Mouse (Mus musculus) liver, embryonic 16.5 days (tissue): Measurements from ENCODE around the gene Ccin. TPM values are rescaled to one million over a fixed set of nuclear protein-coding genes. Genes with fewer than 3 reads are reported as not detected.

Experiments
- ATAC-seq: fragments of 200-750 bp; cut with Nextera tagmentation; 2 replicates; pipeline ENCODE4 v1.8.0; 2017; ENCODE audit warnings: low read depth, mild to moderate bottlenecking, moderate number of reproducible peaks, moderate library complexity
- H3K27ac ChIP-seq: fragments of 300-500 bp; sonication (generic); 2 replicates; pipeline ENCODE4 v1.5.1; 2014; ENCODE audit warnings: mild to moderate bottlenecking, low read length
- H3K27me3 ChIP-seq: fragments of 300-500 bp; sonication (generic); 2 replicates; pipeline ENCODE4 v1.6.1; 2014; ENCODE audit warnings: low read depth, low read length, mixed read lengths; ENCODE audit not compliant: control insufficient read depth, insufficient read depth
- H3K36me3 ChIP-seq: fragments of 300-500 bp; sonication (generic); 2 replicates; pipeline ENCODE4 v1.6.1; 2014; ENCODE audit warnings: mild to moderate bottlenecking; ENCODE audit not compliant: control insufficient read depth, insufficient read depth
- H3K4me1 ChIP-seq: fragments of 300-500 bp; sonication (generic); 2 replicates; pipeline ENCODE4 v1.6.1; 2014; ENCODE audit warnings: low read depth, low read length, mixed read lengths; ENCODE audit not compliant: control insufficient read depth
- H3K4me2 ChIP-seq: fragments of 300-500 bp; sonication (generic); 2 replicates; pipeline ENCODE4 v1.6.1; 2014; ENCODE audit warnings: low read depth, low read length, mixed read lengths
- H3K4me3 ChIP-seq: fragments of 300-500 bp; sonication (generic); 2 replicates; pipeline ENCODE4 v1.5.1; 2014; ENCODE audit warnings: low read depth, mild to moderate bottlenecking, low read length
- H3K9ac ChIP-seq: fragments of 300-500 bp; sonication (generic); 2 replicates; pipeline ENCODE4 v1.6.1; 2014; ENCODE audit warnings: low read depth, low read length
- H3K9me3 ChIP-seq: fragments of 300-500 bp; sonication (generic); replicated peaks from 2 replicates; pipeline ENCODE4 v1.6.1; 2016; ENCODE audit warnings: low read length; ENCODE audit not compliant: control insufficient read depth
- WGBS: fragments of 180-500 bp; shearing (Covaris S2); extraction: QIAGEN DNeasy Blood & Tissue Kit; methylation state at CpG from one replicate; pipeline ENCODE4 v1.1.7; 2014; ENCODE audit not compliant: insufficient replicate concordance; 5-methylcytosine and 5-hydroxymethylcytosine counted together
- polyA plus RNA-seq: library from polyadenylated mRNA; unstranded; fragments of >200 nt; fragmentation: Nextera tagmentation; extraction: Ambion mirVana; gene quantifications from 2 replicates; pipeline ENCODE4 v1.2.1, GENCODE M21; 2015

The Ccin gene
- polyA plus RNA-seq, 1 experiment from 2014 or later: not detected

DNA sequence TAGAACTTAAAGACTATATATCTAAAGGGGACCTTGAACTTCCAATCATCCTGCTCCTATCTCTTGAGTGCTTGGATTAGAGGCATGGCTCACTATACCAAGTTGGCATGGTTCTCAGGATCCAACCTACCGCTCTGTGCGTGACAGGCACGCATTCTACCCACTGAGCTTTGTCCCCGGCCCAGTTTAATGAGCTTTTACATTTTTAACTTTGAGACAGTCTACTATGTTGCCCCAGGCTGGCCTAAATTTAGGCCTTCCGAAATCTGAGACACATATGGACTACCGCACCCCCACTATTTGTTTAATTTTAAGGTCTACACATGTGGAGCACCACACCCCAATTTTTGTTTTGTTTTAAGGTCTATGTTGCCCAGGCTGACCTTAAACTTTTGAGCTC lies 2.4 kb upstream of the Ccin start:
- peaks cover 6% of the 10 kb centered on the region; the same call in 1 of the 2 replicates for H3K36me3 ChIP-seq
- H3K27me3 ChIP-seq: no peaks in the 10 kb centered on the region
- no peak overlapping the region for H3K4me2 ChIP-seq
- no peak overlapping the region for H3K4me3 ChIP-seq
- peaks cover 16% of the 10 kb centered on the region for H3K4me1 ChIP-seq
- no peak overlapping the region for H3K9ac ChIP-seq
- no peak overlapping the region for H3K27ac ChIP-seq
- no peaks in the 10 kb centered on the region for H3K9me3 ChIP-seq
- ATAC-seq: no peak
- 85% methylated on average over 6 of the region's 6 CpGs for WGBS

DNA sequence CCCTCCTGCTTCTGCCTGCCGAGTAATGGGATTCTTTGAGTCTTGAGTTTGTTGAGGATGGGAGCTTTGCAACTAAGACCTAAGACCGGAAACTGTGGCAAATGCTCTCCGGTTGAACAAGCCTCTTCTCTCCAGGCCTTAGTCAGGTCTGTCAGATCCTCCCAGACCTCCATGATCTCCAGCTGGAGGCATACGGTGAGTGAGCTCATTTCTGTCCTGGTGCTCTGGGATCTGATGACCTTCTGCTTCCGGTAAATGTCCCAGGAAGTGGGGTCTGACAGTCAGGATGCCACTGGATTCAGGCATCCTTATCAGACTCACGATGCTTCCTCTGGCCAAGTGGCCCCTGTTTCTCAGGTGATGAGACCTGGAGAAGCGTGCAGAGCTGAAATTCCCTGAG lies 2.0 kb upstream of the Ccin start:
- no peaks in the 10 kb centered on the region for H3K9me3 ChIP-seq
- H3K4me1 ChIP-seq: peaks cover 16% of the 10 kb centered on the region
- H3K36me3 ChIP-seq: peaks cover 6% of the 10 kb centered on the region; the same call in 1 of the 2 replicates
- H3K4me2 ChIP-seq: no peak overlapping the region
- WGBS: 65% methylated on average over 7 of the region's 7 CpGs
- H3K27ac ChIP-seq: no peak overlapping the region
- H3K9ac ChIP-seq: no peak overlapping the region
- H3K27me3 ChIP-seq: no peaks in the 10 kb centered on the region
- ATAC-seq: no peak
- H3K4me3 ChIP-seq: no peak overlapping the region

DNA sequence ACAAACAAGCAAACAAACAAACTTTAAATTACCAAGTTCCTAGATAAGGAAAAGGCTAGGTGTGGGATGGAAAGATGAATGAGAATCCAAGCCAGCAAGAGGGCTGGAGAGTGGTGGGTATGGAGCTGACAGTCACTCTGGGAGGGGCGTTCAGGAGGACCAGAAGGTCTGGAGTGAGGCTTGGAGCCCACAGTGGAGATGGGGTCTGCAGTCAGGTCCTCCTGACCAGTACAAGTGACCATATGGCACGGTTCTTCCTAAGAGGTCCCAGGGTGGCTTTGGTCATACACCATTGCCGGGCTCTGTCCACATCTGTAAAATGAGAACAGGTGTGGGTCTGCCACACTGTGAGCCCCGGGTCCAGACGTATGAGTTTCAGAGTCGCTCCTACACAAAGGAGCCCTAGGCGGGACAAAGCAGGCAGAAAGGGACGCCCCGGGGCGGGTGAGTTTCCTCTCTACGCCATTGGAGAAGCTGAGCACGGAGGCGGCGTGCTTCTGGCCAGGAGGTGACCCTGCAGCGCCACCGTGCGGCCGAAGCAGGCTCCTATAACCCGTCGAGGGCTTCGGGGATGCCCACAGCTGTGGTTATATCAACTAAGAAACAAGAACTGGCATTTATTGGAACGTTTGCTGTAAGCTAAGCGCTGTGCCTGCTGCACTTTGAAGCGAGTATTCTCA lies 1.1 kb upstream of the Ccin start:
- H3K36me3 ChIP-seq: peaks cover 5% of the 10 kb centered on the region; the same call in 1 of the 2 replicates
- peak overlapping the region; percentile 45 for H3K4me3 ChIP-seq
- no peaks in the 10 kb centered on the region for H3K9me3 ChIP-seq
- peaks cover 16% of the 10 kb centered on the region for H3K4me1 ChIP-seq
- H3K4me2 ChIP-seq: peak overlapping the region; percentile 80
- peak; percentile 90 for ATAC-seq
- no peaks in the 10 kb centered on the region for H3K27me3 ChIP-seq
- under 1% methylated on average over 24 of the region's 24 CpGs for WGBS
- peak overlapping the region; percentile 70 for H3K9ac ChIP-seq
- H3K27ac ChIP-seq: peak overlapping the region; percentile 46

DNA sequence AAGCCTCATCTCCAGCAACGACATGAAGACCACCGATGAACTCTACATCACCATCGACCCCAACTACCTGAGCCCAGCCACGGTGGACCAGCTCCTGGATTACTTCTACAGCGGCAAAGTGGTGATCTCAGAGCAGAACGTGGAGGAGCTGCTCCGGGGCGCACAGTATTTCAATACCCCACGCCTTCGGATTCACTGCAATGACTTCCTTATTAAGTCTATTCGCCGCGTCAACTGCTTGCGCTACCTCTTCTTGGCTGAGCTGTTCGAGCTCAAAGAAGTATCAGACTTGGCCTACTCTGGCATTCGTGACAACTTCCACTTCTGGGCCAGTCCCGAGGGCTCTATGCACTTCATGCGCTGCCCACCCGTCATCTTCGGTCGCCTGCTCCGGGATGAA lies 473 bp downstream of the Ccin start:
- 81% methylated on average over 22 of the region's 22 CpGs for WGBS
- peaks cover 14% of the 10 kb centered on the region for H3K4me1 ChIP-seq

DNA sequence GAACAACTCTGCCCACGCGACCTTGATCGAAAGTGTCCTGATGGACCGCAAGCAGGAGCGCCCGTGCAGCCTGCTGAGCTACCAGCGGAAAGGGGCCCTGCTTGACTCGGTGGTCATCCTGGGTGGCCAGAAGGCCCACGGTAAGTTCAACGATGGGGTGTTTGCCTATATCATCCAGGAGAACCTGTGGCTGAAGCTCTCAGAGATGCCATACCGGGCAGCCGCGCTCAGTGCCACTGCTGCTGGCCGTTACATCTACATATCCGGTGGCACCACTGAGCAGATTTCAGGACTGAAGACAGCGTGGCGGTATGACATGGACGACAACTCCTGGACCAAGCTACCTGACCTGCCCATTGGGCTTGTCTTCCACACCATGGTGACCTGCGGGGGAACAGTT lies 1.0 kb downstream of the Ccin start:
- ATAC-seq: no peak
- H3K4me1 ChIP-seq: peaks cover 14% of the 10 kb centered on the region
- WGBS: 79% methylated on average over 19 of the region's 19 CpGs
- no peak overlapping the region for H3K9ac ChIP-seq
- H3K27me3 ChIP-seq: no peaks in the 10 kb centered on the region
- no peak overlapping the region for H3K4me3 ChIP-seq
- no peak overlapping the region for H3K27ac ChIP-seq
- H3K9me3 ChIP-seq: no peaks in the 10 kb centered on the region
- H3K36me3 ChIP-seq: no peaks in the 10 kb centered on the region
- H3K4me2 ChIP-seq: no peak overlapping the region

More for the DNA sequence above, 473 bp downstream of the Ccin start:
- Histone ChIP-seq H3K27ac (no peak overlapping the region), H3K27me3 (no peaks in the 10 kb centered on the region), H3K4me3 (no peak overlapping the region), H3K9ac (no peak overlapping the region), H3K9me3 (no peaks in the 10 kb centered on the region), H3K4me2 (no peak overlapping the region), H3K36me3 (no peaks in the 10 kb centered on the region)
- ATAC-seq: no peak

DNA sequence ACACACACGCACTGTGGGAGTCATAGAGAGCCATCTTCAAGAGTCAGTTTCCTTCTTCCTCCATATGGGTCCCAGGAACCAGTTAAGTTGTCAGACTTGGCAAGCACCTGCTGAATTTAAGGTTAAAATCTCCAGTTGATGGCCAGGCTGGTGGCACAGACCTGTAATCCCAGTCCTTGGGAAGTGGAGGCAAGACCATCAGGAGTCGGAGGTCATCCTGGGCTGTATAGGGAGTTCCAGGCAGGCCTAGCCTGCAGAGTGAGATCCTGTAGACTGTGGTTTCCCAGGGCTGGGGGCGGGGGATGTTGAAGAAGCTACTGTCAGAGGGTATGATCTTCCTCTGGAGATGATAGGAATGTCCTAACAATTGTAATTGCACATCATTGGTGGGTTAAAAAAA lies 5.7 kb downstream of the Ccin start:
- Histone ChIP-seq H3K9me3 (no peaks in the 10 kb centered on the region), H3K27me3 (no peaks in the 10 kb centered on the region), H3K4me1 (no peaks in the 10 kb centered on the region), H3K27ac (no peak overlapping the region), H3K4me3 (no peak overlapping the region), H3K4me2 (no peak overlapping the region), H3K36me3 (no peaks in the 10 kb centered on the region), H3K9ac (no peak overlapping the region)
- 71% methylated on average over 3 of the region's 3 CpGs for WGBS
- no peak for ATAC-seq

DNA sequence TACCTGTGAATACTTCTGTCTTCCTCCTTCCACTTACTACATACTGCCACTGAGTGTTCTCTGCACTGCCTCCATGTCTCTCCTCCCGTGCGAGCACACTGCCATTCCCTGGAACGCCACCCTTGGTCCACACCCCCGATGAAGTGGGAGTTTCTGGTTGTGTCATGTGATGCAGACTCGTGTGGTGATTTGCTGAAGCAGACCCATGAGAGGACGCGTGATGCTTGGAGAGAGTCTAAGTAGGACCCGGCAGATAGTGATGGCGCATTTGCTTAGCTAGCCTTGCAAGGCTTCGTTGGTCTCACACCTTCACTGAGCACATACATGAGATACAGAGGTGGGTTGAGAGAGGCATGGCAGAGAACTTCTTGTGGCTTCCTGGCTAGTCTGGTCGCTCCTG lies 9.8 kb downstream of the Ccin start:
- Histone ChIP-seq H3K4me3 (no peak overlapping the region), H3K9me3 (no peaks in the 10 kb centered on the region), H3K36me3 (no peaks in the 10 kb centered on the region), H3K27me3 (no peaks in the 10 kb centered on the region), H3K27ac (no peak overlapping the region), H3K4me1 (no peaks in the 10 kb centered on the region), H3K4me2 (no peak overlapping the region), H3K9ac (no peak overlapping the region)
- ATAC-seq: no peak
- 82% methylated on average over 11 of the region's 11 CpGs for WGBS

DNA sequence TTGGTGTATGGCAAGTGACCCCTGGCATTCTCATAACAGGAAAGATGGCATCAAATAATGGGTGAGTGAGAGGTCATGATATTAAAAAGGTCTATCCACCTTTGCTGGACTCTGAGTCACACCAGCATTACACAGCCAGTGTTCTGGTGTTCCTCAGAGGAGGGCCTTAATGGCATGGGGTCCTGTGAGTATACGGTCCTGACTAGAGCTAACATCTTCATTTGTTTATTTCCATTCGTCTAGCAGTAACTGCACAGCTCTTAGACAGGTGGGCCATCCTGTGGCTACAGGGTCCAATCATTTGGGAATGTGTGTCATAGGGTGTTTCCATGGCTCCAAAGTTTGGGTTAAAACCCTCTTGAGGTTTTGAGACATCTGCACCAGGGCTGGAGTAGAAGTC lies 11.1 kb downstream of the Ccin start:
- Histone ChIP-seq H3K4me2 (no peak overlapping the region), H3K4me3 (no peak overlapping the region), H3K27me3 (no peaks in the 10 kb centered on the region), H3K27ac (no peak overlapping the region), H3K36me3 (no peaks in the 10 kb centered on the region), H3K9ac (no peak overlapping the region), H3K4me1 (no peaks in the 10 kb centered on the region), H3K9me3 (no peaks in the 10 kb centered on the region)
- ATAC-seq: no peak
- WGBS: 60% methylated on average over 2 of the region's 2 CpGs

DNA sequence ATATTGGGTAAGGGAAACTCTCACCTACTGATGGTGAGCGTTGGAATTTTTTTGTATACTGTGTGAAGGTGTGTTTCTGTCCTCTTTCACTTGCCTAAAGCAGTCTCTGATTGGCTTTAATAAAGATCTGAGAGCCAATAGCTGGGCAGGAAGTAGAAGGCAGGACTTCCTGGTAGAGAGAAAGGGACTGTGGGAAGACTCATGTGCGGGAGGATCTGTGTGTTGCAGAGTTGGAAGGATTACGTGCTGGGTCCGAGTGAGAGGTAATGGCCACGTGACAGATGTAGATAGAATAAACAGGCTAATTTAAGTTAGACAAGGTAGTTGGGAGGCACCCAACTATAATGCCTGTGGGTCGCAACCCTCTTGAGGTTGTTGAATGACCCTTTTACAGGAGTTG lies 20.3 kb downstream of the Ccin start:
- peak overlapping the region; percentile 53 for H3K9ac ChIP-seq
- WGBS: 31% methylated on average over 6 of the region's 6 CpGs
- peak; percentile 82 for ATAC-seq
- peak overlapping the region; percentile 80 for H3K4me2 ChIP-seq
- peak overlapping the region; percentile 66 for H3K4me3 ChIP-seq
- no peaks in the 10 kb centered on the region for H3K36me3 ChIP-seq
- no peaks in the 10 kb centered on the region for H3K9me3 ChIP-seq
- H3K27me3 ChIP-seq: no peaks in the 10 kb centered on the region
- peak overlapping the region; percentile 96 for H3K27ac ChIP-seq
- peaks cover 10% of the 10 kb centered on the region for H3K4me1 ChIP-seq
